Mouse (Mus musculus) MEL (cell line): ENCODE results near the gene Sorbs2. TPM values are rescaled to one million over a fixed set of nuclear protein-coding genes. Genes with fewer than 3 reads are reported as not detected.

Experiments
- DNase-seq: peaks from one replicate; pipeline ENCODE4 v3.0.0; 2011; ENCODE audit warnings: low read depth, low spot score
- H3K27ac ChIP-seq: 2 replicates; pipeline ENCODE4 v1.5.1; 2012; ENCODE audit warnings: low read depth, mild to moderate bottlenecking, control low read depth, low read length, moderate library complexity; ENCODE audit not compliant: control insufficient read depth
- H3K27me3 ChIP-seq, 2 experiments: fragments of 150-350 bp in 1 of 2; sonication (generic) in 1 of 2; 2 replicates each; pipeline ENCODE4 v1.6.1; 2012; ENCODE audit warnings: low read length in 2 of 2, mild to moderate bottlenecking in 2 of 2, improper control_type of control experiment in 1 of 2, moderate library complexity in 1 of 2; ENCODE audit not compliant: insufficient read depth in 2 of 2, control insufficient read depth in 1 of 2
- H3K36me3 ChIP-seq, 2 experiments: 2 replicates each; pipeline ENCODE4 v1.6.1; 2012 to 2014; ENCODE audit warnings: low read length in 2 of 2, improper control_type of control experiment in 1 of 2, inconsistent platforms in 1 of 2, mild to moderate bottlenecking in 1 of 2; ENCODE audit not compliant: insufficient read depth in 2 of 2, control insufficient read depth in 1 of 2
- H3K4me1 ChIP-seq, 2 experiments: fragments of 150-350 bp in 1 of 2; sonication (generic) in 1 of 2; 2 replicates each; pipeline ENCODE4 v1.6.1; 2012; ENCODE audit warnings: low read length in 2 of 2, improper control_type of control experiment in 1 of 2, mild to moderate bottlenecking in 1 of 2; ENCODE audit not compliant: insufficient read depth in 2 of 2, control insufficient read depth in 1 of 2
- H3K4me3 ChIP-seq, 2 experiments: fragments of 150-350 bp in 1 of 2; sonication (generic) in 1 of 2; 2 replicates each; pipeline ENCODE4 v1.5.1; 2012; ENCODE audit warnings: low read depth in 2 of 2, low read length in 2 of 2, mild to moderate bottlenecking in 2 of 2, moderate library complexity in 2 of 2, control low read depth in 1 of 2, improper control_type of control experiment in 1 of 2; ENCODE audit not compliant: control insufficient read depth in 1 of 2, insufficient read depth in 1 of 2
- H3K79me2 ChIP-seq: 2 replicates; pipeline ENCODE4 v1.6.1; 2012; ENCODE audit warnings: mild to moderate bottlenecking, low read length, moderate library complexity; ENCODE audit not compliant: control insufficient read depth, poor library complexity, insufficient read depth
- H3K9ac ChIP-seq: 2 replicates; pipeline ENCODE4 v1.6.1; 2012; ENCODE audit warnings: low read depth, mild to moderate bottlenecking, control low read depth, low read length, moderate library complexity; ENCODE audit not compliant: control insufficient read depth, poor library complexity, severe bottlenecking
- H3K9me3 ChIP-seq: fragments of 150-350 bp; sonication (generic); replicated peaks from 2 replicates; pipeline ENCODE4 v1.6.1; 2012; ENCODE audit warnings: mild to moderate bottlenecking, low read length, improper control_type of control experiment, moderate library complexity; ENCODE audit not compliant: insufficient read depth
- CHD1 ChIP-seq: IDR thresholded peaks from 2 replicates; pipeline ENCODE4 v1.6.1; 2012; ENCODE audit warnings: low read depth, mild to moderate bottlenecking, inconsistent platforms, low read length, improper control_type of control experiment
- CHD2 ChIP-seq: IDR thresholded peaks from 2 replicates; pipeline ENCODE4 v1.6.1; 2011; ENCODE audit warnings: low read length, improper control_type of control experiment
- CTCF ChIP-seq, 3 experiments: IDR thresholded peaks in 2 of 3; conservative IDR thresholded peaks in 1 of 3; 2 replicates each; pipeline ENCODE4 v1.5.1; 2011 to 2012; ENCODE audit warnings: low read length in 3 of 3, low read depth in 2 of 3, mild to moderate bottlenecking in 2 of 3, improper control_type of control experiment in 1 of 3, inconsistent platforms in 1 of 3, mixed read lengths in 1 of 3, moderate library complexity in 1 of 3; ENCODE audit not compliant: control insufficient read depth in 1 of 3, insufficient read depth in 1 of 3, poor library complexity in 1 of 3, severe bottlenecking in 1 of 3
- ETS1 ChIP-seq: IDR thresholded peaks from 2 replicates; pipeline ENCODE4 v1.6.1; 2012; ENCODE audit warnings: low read depth, mild to moderate bottlenecking, inconsistent platforms, low read length, improper control_type of control experiment, moderate library complexity
- GABPA ChIP-seq: IDR thresholded peaks from 2 replicates; pipeline ENCODE4 v1.6.1; 2012; ENCODE audit warnings: low read depth, mild to moderate bottlenecking, inconsistent platforms, low read length, improper control_type of control experiment, moderate library complexity
- GATA1 ChIP-seq: IDR thresholded peaks from 2 replicates; pipeline ENCODE4 v1.6.1; 2011; ENCODE audit warnings: low read depth, low read length, improper control_type of control experiment
- HCFC1 ChIP-seq: IDR thresholded peaks from 2 replicates; pipeline ENCODE4 v1.6.1; 2012; ENCODE audit warnings: low read depth, mild to moderate bottlenecking, inconsistent platforms, low read length, improper control_type of control experiment, moderate library complexity
- MAFK ChIP-seq: IDR thresholded peaks from 2 replicates; pipeline ENCODE4 v1.6.1; 2011; ENCODE audit warnings: low read depth, mild to moderate bottlenecking, low read length, improper control_type of control experiment, borderline replicate concordance
- MEF2A ChIP-seq: IDR thresholded peaks from 2 replicates; pipeline ENCODE4 v1.6.1; 2014; ENCODE audit warnings: low read depth, mild to moderate bottlenecking, inconsistent platforms, low read length, improper control_type of control experiment; ENCODE audit not compliant: poor library complexity, insufficient replicate concordance, severe bottlenecking; ENCODE audit errors: extremely low read depth
- MYC ChIP-seq: IDR thresholded peaks from 2 replicates; pipeline ENCODE4 v1.6.1; 2011; ENCODE audit warnings: low read depth, mild to moderate bottlenecking, low read length, improper control_type of control experiment, moderate library complexity
- POLR2AphosphoS5 ChIP-seq: IDR thresholded peaks from 2 replicates; pipeline ENCODE4 v1.6.1; 2012; ENCODE audit warnings: low read depth, borderline replicate concordance, mild to moderate bottlenecking, inconsistent platforms, low read length, moderate library complexity, mixed read lengths
- RAD21 ChIP-seq: IDR thresholded peaks from 2 replicates; pipeline ENCODE4 v1.6.1; 2011; ENCODE audit warnings: mild to moderate bottlenecking, low read depth, low read length, improper control_type of control experiment
- SMC3 ChIP-seq: IDR thresholded peaks from 2 replicates; pipeline ENCODE4 v1.6.1; 2011; ENCODE audit warnings: low read depth, low read length, improper control_type of control experiment
- TAL1 ChIP-seq: IDR thresholded peaks from 2 replicates; pipeline ENCODE4 v1.6.1; 2012; ENCODE audit warnings: mild to moderate bottlenecking, inconsistent platforms, low read length, moderate library complexity, mixed read lengths
- TBP ChIP-seq: IDR thresholded peaks from 2 replicates; pipeline ENCODE4 v1.8.0; 2011; ENCODE audit warnings: low read depth, low read length, improper control_type of control experiment
- USF1 ChIP-seq: IDR thresholded peaks from 2 replicates; pipeline ENCODE4 v1.6.1; 2014; ENCODE audit warnings: low read depth, mild to moderate bottlenecking, inconsistent platforms, low read length, improper control_type of control experiment, moderate library complexity
- ZMIZ1 ChIP-seq: IDR thresholded peaks from 2 replicates; pipeline ENCODE4 v1.6.1; 2012; ENCODE audit warnings: low read depth, mild to moderate bottlenecking, inconsistent platforms, low read length, improper control_type of control experiment, moderate library complexity
- ZNF384 ChIP-seq: IDR thresholded peaks from 2 replicates; pipeline ENCODE4 v1.6.1; 2012; ENCODE audit warnings: low read depth, mild to moderate bottlenecking, inconsistent platforms, low read length, improper control_type of control experiment
- polyA plus RNA-seq, 2 experiments: library from polyadenylated mRNA; stranded (reverse) in 1 of 2; unstranded in 1 of 2; fragments of >175 nt in 1 of 2; fragments of >200 nt in 1 of 2; gene quantifications; 2 replicates each; pipeline versions ENCODE4 v1.2.1 to v1.2.4; 2012; ENCODE audit warnings: low replicate concordance in 2 of 2, low read depth in 1 of 2; ENCODE audit not compliant: insufficient read length in 2 of 2, insufficient read depth in 1 of 2, missing spikeins in 1 of 2
- total RNA-seq: library from RNA; depleted of rRNA; stranded (reverse); fragments of 300-350 nt; gene quantifications from 2 replicates; pipeline ENCODE4 v1.2.3, GENCODE M21; 2012

The Sorbs2 gene
- total and polyA plus RNA-seq, 3 experiments, result not detected

DNA sequence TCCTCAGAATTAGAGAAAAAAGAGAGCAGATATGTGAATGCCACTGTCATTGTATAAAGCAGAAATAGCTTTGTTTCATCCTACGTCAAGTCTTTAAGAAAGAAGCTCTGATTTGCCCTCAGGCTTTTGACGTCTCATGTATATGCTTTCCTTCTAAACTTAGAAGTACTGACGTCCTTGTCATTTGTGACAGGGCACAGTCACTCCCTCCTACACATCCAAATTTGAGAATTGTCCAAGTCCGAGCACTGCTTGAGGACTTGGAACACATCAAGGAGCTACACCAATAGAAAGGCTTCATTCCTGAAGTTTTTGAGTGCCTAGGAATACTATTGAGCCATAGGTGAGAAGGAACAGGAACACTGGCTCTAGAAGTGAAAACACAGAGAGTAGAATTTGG is 165.6 kb downstream of the Sorbs2 start:
- no peaks in the 10 kb centered on the region for H3K27me3 ChIP-seq
- H3K79me2 ChIP-seq, result no peaks in the 10 kb centered on the region
- H3K4me3 ChIP-seq, result no peak overlapping the region
- no peak overlapping the region for H3K9ac ChIP-seq
- TF ChIP-seq ZMIZ1 (no peak), CTCF (IDR thresholded peaks at IDR 0.05 in 2 of 3, conservative IDR thresholded peaks at IDR 0.05 in 1 of 3; ENCODE audit: control insufficient read depth in 1 of 3, insufficient read depth in 1 of 3, low read depth in 2 of 3, low read length in 3 of 3, poor library complexity in 1 of 3, severe bottlenecking in 1 of 3) (no peak), POLR2AphosphoS5 (no peak), CHD2 (no peak), ZNF384 (no peak), SMC3 (no peak), GABPA (no peak), HCFC1 (no peak), TBP (no peak), GATA1 (no peak), MAFK (no peak), RAD21 (no peak), MYC (no peak), MEF2A (no peak), CHD1 (no peak), ETS1 (no peak), USF1 (no peak), TAL1 (no peak)
- no peaks in the 10 kb centered on the region for H3K9me3 ChIP-seq
- no peaks in the 10 kb centered on the region for H3K4me1 ChIP-seq
- no peak for DNase-seq
- H3K36me3 ChIP-seq, result no peaks in the 10 kb centered on the region
- no peak overlapping the region for H3K27ac ChIP-seq

DNA sequence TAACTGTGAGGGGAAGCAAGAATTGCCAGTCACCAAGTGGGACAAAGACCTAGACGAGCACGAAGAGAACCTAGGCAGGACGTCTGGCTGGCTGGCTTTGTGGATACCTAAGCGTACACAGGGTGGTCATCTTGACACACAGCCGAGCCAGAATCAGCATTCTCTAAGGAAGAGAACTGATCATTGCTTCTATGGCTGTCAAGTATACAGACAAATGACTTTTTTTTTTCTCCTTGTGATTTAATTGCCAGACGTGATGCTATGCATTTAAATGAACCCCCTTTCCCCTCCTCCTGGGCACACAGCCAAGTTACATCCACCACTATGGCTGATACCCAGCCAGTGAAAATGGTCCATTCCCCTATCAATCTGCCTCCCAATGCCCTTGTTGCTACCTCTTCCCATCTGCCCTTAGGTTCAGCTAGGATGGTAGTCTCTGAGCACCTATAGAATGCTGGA is 168.3 kb downstream of the Sorbs2 start:
- Histone ChIP-seq H3K27ac (no peak overlapping the region), H3K27me3 (no peaks in the 10 kb centered on the region), H3K4me1 (no peaks in the 10 kb centered on the region), H3K36me3 (no peaks in the 10 kb centered on the region)
- DNase-seq, result no peak
- TF ChIP-seq MEF2A, result no peak
- TF ChIP-seq, all 39 proteins: peak for 0
- H3K9me3 ChIP-seq, result no peaks in the 10 kb centered on the region
- no peaks in the 10 kb centered on the region for H3K79me2 ChIP-seq
- no peak overlapping the region for H3K9ac ChIP-seq
- no peak overlapping the region for H3K4me3 ChIP-seq
